ENCODE assay signal across 30 mouse cellular contexts in the genomic region with DNA sequence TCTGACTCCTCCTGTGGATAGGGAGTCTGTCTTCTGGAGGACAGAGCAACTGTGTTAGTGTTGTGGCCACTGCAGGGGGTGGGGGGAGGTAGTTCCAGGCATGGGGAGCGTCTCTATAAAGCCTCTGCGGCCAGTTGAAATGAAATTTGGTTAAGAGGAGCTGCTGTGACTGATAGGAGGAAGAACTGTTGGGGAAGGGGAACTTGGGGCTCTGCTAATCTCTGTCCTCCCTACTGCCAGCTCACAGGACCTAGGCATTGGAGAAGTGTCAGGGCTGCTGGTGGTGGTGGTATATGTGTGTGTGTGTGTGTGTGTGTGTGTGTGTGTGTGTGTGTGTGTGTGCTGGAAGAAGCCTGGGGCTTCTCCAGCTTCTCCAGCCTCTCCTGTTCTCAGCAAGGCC. TPM values are rescaled to one million over a fixed set of nuclear protein-coding genes. Genes with fewer than 3 reads are reported as not detected.
A peak's percentile ranks its signal among the peaks of the same experiment; 100 is the strongest.
DNase-seq lines count a peak whose midpoint lies in the region; ATAC-seq and TF ChIP-seq lines count a peak whose summit lies in the region.
"Had no signal": no experiment of that assay in that cellular context is flagged by ENCODE, and none has a peak within 500 bp of the region (broad histone marks: within the 10 kb centered on the region; RNA-seq: fewer than 3 reads in every experiment).

No protein-coding gene starts in this region.

- no peak for TF ChIP-seq POLR2A in limb, embryonic 14.5 days (IDR thresholded peaks at IDR 0.05; ENCODE audit: borderline replicate concordance, extremely low read depth, insufficient read depth, insufficient read length)

- peaks cover 34% of the 10 kb centered on the region for H3K36me3 ChIP-seq in embryonic facial prominence, embryonic 10.5 days (replicated peaks)
- peaks cover 19% of the 10 kb centered on the region for H3K36me3 ChIP-seq in embryonic facial prominence, embryonic 15.5 days
- peaks cover 41% of the 10 kb centered on the region for H3K36me3 ChIP-seq in limb, embryonic 14.5 days (ENCODE audit: control insufficient read depth, insufficient read depth, low read length)
- H3K36me3 ChIP-seq in neural tube, embryonic 15.5 days = no peaks in the 10 kb centered on the region
- H3K36me3 ChIP-seq: heart, embryonic 10.5 days; heart, embryonic 15.5 days; hindbrain, embryonic 12.5 days; liver, embryonic 13.5 days had no signal

- no peaks in the 10 kb centered on the region for H3K9me3 ChIP-seq in embryonic facial prominence, embryonic 10.5 days
- H3K9me3 ChIP-seq in embryonic facial prominence, embryonic 15.5 days (replicated peaks) = no peaks in the 10 kb centered on the region
- no peaks in the 10 kb centered on the region for H3K9me3 ChIP-seq in limb, embryonic 14.5 days (ENCODE audit: control insufficient read depth, low read length)
- no peaks in the 10 kb centered on the region for H3K9me3 ChIP-seq in neural tube, embryonic 15.5 days (replicated peaks)
- H3K9me3 ChIP-seq: forebrain, embryonic 13.5 days; heart, embryonic 10.5 days; heart, embryonic 15.5 days; hindbrain, embryonic 12.5 days; liver, embryonic 13.5 days had no signal

- peaks cover 64% of the 10 kb centered on the region for H3K4me1 ChIP-seq in embryonic facial prominence, embryonic 10.5 days
- peaks cover 72% of the 10 kb centered on the region for H3K4me1 ChIP-seq in embryonic facial prominence, embryonic 15.5 days
- H3K4me1 ChIP-seq in limb, embryonic 14.5 days (ENCODE audit: control insufficient read depth, insufficient read depth, low read length) = peaks cover 35% of the 10 kb centered on the region
- H3K4me1 ChIP-seq in neural tube, embryonic 15.5 days = peaks cover 28% of the 10 kb centered on the region

- 0 out of 2 replicates have a peak, but pooled peaks cover 6% of the 10 kb centered on the region for H3K27me3 ChIP-seq in embryonic facial prominence, embryonic 10.5 days (replicated peaks; ENCODE audit: low read depth, poor library complexity, severe bottlenecking)
- H3K27me3 ChIP-seq in embryonic facial prominence, embryonic 15.5 days = no peaks in the 10 kb centered on the region
- H3K27me3 ChIP-seq in limb, embryonic 14.5 days (ENCODE audit: control insufficient read depth, insufficient read depth, low read length) = no peaks in the 10 kb centered on the region
- H3K27me3 ChIP-seq in neural tube, embryonic 15.5 days (replicated peaks) = no peaks in the 10 kb centered on the region
- H3K27me3 ChIP-seq: forebrain, embryonic 13.5 days; hindbrain, embryonic 12.5 days had no signal

- H3K9ac ChIP-seq in embryonic facial prominence, embryonic 15.5 days = no peak overlapping the region
- H3K9ac ChIP-seq in limb, embryonic 14.5 days (ENCODE audit: low read depth, low read length, severe bottlenecking) = no peak overlapping the region
- no peak overlapping the region for H3K9ac ChIP-seq in neural tube, embryonic 15.5 days (replicated peaks)
- H3K9ac ChIP-seq: forebrain, embryonic 13.5 days; heart, embryonic 15.5 days; hindbrain, embryonic 12.5 days; liver, embryonic 13.5 days had no signal

- no peak overlapping the region for H3K4me2 ChIP-seq in embryonic facial prominence, embryonic 15.5 days (replicated peaks)
- no peak overlapping the region for H3K4me2 ChIP-seq in limb, embryonic 14.5 days (replicated peaks; ENCODE audit: low read depth, low read length, severe bottlenecking)
- no peak overlapping the region for H3K4me2 ChIP-seq in neural tube, embryonic 15.5 days
- H3K4me2 ChIP-seq: forebrain, embryonic 13.5 days; heart, embryonic 15.5 days; hindbrain, embryonic 12.5 days; liver, embryonic 13.5 days had no signal

- H3K4me3 ChIP-seq in embryonic facial prominence, embryonic 10.5 days = no peak overlapping the region
- H3K4me3 ChIP-seq in embryonic facial prominence, embryonic 15.5 days (replicated peaks) = no peak overlapping the region
- H3K4me3 ChIP-seq in limb, embryonic 14.5 days (replicated peaks; ENCODE audit: low read length) = no peak overlapping the region
- H3K4me3 ChIP-seq in neural tube, embryonic 15.5 days (replicated peaks) = no peak overlapping the region
- H3K4me3 ChIP-seq: erythroblast, embryonic 14.5 days; forebrain, embryonic 13.5 days; heart, embryonic 10.5 days; heart, embryonic 15.5 days; hindbrain, embryonic 12.5 days; liver, embryonic 13.5 days had no signal

- ATAC-seq in embryonic facial prominence, embryonic 15.5 days (ENCODE audit: insufficient number of reproducible peaks, low FRiP score, low TSS enrichment, low read depth) = no peak
- ATAC-seq in limb, embryonic 14.5 days (ENCODE audit: low FRiP score, low read depth) = no peak
- no peak for ATAC-seq in neural tube, embryonic 15.5 days (ENCODE audit: low FRiP score)
- ATAC-seq: intestine, embryonic 16.5 days; lung, postnatal 0 days; Patski had no signal

- WGBS in embryonic facial prominence, embryonic 10.5 days = 59% methylated on average over 2 of the region's 2 CpGs
- WGBS in embryonic facial prominence, embryonic 15.5 days = 41% methylated on average over 2 of the region's 2 CpGs
- 18% methylated on average over 2 of the region's 2 CpGs for WGBS in limb, embryonic 14.5 days
- WGBS in neural tube, embryonic 15.5 days = 69% methylated on average over 2 of the region's 2 CpGs

- peak overlapping the region; percentile 89 for H3K27ac ChIP-seq in embryonic facial prominence, embryonic 10.5 days (replicated peaks)
- H3K27ac ChIP-seq in embryonic facial prominence, embryonic 15.5 days (replicated peaks) = peak overlapping the region; percentile 79
- peak overlapping the region; percentile 72; the same call in 1 of the 2 replicates for H3K27ac ChIP-seq in limb, embryonic 14.5 days (replicated peaks; ENCODE audit: low read depth, low read length)
- no peak overlapping the region for H3K27ac ChIP-seq in neural tube, embryonic 15.5 days (replicated peaks)
- H3K27ac ChIP-seq: forebrain, embryonic 13.5 days; heart, embryonic 15.5 days; liver, embryonic 13.5 days; macrophage had no signal

- peak; percentile 93 for DNase-seq in MEL-GATA-1-ER (ENCODE audit: extremely low read depth, low read depth)
- peak; percentile 13 for DNase-seq in embryonic facial prominence, embryonic 10.5 days (ENCODE audit: low spot score)
- DNase-seq in limb, embryonic 14.5 days (ENCODE audit: low spot score) = no peak
- DNase-seq in thymus, adult 18-20 months = no peak
- DNase-seq in cerebellum, postnatal 10 days = no peak
- DNase-seq: adrenal gland, postnatal 14 days; B cell, adult 2 months; cerebellum, adult 11 months; cerebellum, adult 9-10 months; gastrocnemius, postnatal 25 days; kidney, adult 8-10 months; kidney, postnatal 10 days; left cerebral cortex, postnatal 4 days; liver, embryonic 13.5 days; lung, adult 18-20 months; midbrain, embryonic 14.5 days; right cerebral cortex, adult 18-20 months; spleen, adult 18-20 months; thymus, postnatal 36 days had no signal

RNA-seq across cellular contexts. Expression of a gene that starts 25.0 kb away (rescaled TPM):
- polyA plus RNA-seq in embryonic facial prominence, embryonic 10.5 days (2016; fragmentation: Nextera tagmentation; extraction: Ambion mirVana) = 56.6 and 69.0 TPM in 2 replicates
- polyA plus RNA-seq in embryonic facial prominence, embryonic 15.5 days (2015; fragmentation: Nextera tagmentation; extraction: Ambion mirVana) = 240 and 260 TPM in 2 replicates
- 294 and 404 TPM in 2 replicates for polyA plus RNA-seq in limb, embryonic 14.5 days (2012; rRNA removed)
- 219 and 254 TPM in 2 replicates for polyA plus RNA-seq in limb, embryonic 14.5 days (2014; fragmentation: Nextera tagmentation; extraction: Ambion mirVana)
- 33.7 and 47.7 TPM in 2 replicates for polyA plus RNA-seq in neural tube, embryonic 15.5 days (2015; fragmentation: Nextera tagmentation; extraction: Ambion mirVana)

Comparison
In these comparisons a context has a peak if more than half of its experiments do, and no peak if none do; other contexts are left out.
1. DNase-seq: peak in MEL-GATA-1-ER (single experiment) and embryonic facial prominence, embryonic 10.5 days (single experiment); none in limb, embryonic 14.5 days (single experiment), thymus, adult 18-20 months (0 of 2) and cerebellum, postnatal 10 days (0 of 2).